Mouse (Mus musculus): ENCODE data around the gene Ush2a.

The Ush2a gene

GRCm38 (mm10) chr1:188387321-188387720, 125.5 kb downstream of the Ush2a start:
- in situ Hi-C loops (cut with MboI, MseI): no loop called here

GRCm38 (mm10) chr1:188387820-188388471, 126.1 kb downstream of the Ush2a start:
- in situ Hi-C loops (cut with MboI, MseI): no loop called here

- in situ Hi-C loops (cut with MboI, MseI): no loop called here
Observed at GRCm38 (mm10) chr1:188390080-188390479, 128.3 kb downstream of the Ush2a start.

GRCm38 (mm10) chr1:188407176-188407575, 145.4 kb downstream of the Ush2a start:
- in situ Hi-C loops (cut with MboI, MseI): no loop called here

- in situ Hi-C loops (cut with MboI, MseI): no loop called here
Observed at GRCm38 (mm10) chr1:188407613-188408386, 146.0 kb downstream of the Ush2a start.

- in situ Hi-C loops (cut with MboI, MseI): no loop called here
Observed at GRCm38 (mm10) chr1:188410547-188410946, 148.7 kb downstream of the Ush2a start.

- in situ Hi-C loops (cut with MboI, MseI): no loop called here
Observed at GRCm38 (mm10) chr1:188420543-188420942, 158.7 kb downstream of the Ush2a start.

GRCm38 (mm10) chr1:188428172-188428571, 166.3 kb downstream of the Ush2a start:
- in situ Hi-C loops (cut with MboI, MseI): no loop called here

- in situ Hi-C loops (cut with MboI, MseI): no loop called here
Observed at GRCm38 (mm10) chr1:188430689-188431088, 168.9 kb downstream of the Ush2a start.

GRCm38 (mm10) chr1:188447964-188448363, 186.1 kb downstream of the Ush2a start:
- in situ Hi-C loops (cut with MboI, MseI): no loop called here

GRCm38 (mm10) chr1:188456466-188457175, 194.8 kb downstream of the Ush2a start:
- in situ Hi-C loops (cut with MboI, MseI): no loop called here

- in situ Hi-C loops (cut with MboI, MseI): no loop called here
Observed at GRCm38 (mm10) chr1:188457221-188458008, 195.6 kb downstream of the Ush2a start.

- in situ Hi-C loops (cut with MboI, MseI): no loop called here
Observed at GRCm38 (mm10) chr1:188461203-188461602, 199.4 kb downstream of the Ush2a start.

- in situ Hi-C loops (cut with MboI, MseI): no loop called here
Observed at GRCm38 (mm10) chr1:188464653-188465052, 202.8 kb downstream of the Ush2a start.

GRCm38 (mm10) chr1:188468371-188468783, 206.6 kb downstream of the Ush2a start:
- in situ Hi-C loops (cut with MboI, MseI): no loop called here

- in situ Hi-C loops (cut with MboI, MseI): no loop called here
Observed at GRCm38 (mm10) chr1:188504958-188505357, 243.1 kb downstream of the Ush2a start.

- in situ Hi-C loops (cut with MboI, MseI): loop anchor here (10.0 kb wide), 1 partner anchor 396 kb away; no protein-coding TSS in a partner anchor
Observed at GRCm38 (mm10) chr1:188518792-188519191, 257.0 kb downstream of the Ush2a start.

GRCm38 (mm10) chr1:188527451-188527850, 265.6 kb downstream of the Ush2a start:
- in situ Hi-C loops (cut with MboI, MseI): no loop called here

GRCm38 (mm10) chr1:188529606-188530131, 267.8 kb downstream of the Ush2a start:
- in situ Hi-C loops (cut with MboI, MseI): no loop called here

GRCm38 (mm10) chr1:188537021-188537420, 275.2 kb downstream of the Ush2a start:
- in situ Hi-C loops (cut with MboI, MseI): no loop called here

- in situ Hi-C loops (cut with MboI, MseI): no loop called here
Observed at GRCm38 (mm10) chr1:188539621-188540020, 277.8 kb downstream of the Ush2a start.

Data from T-helper 1 cell (primary cell).